Mouse (Mus musculus): ENCODE data around the gene Phc2. TPM values are rescaled to one million over a fixed set of nuclear protein-coding genes. Genes with fewer than 3 reads are reported as not detected.

The Phc2 gene
- total RNA-seq, 2 experiments from 2014 or later, result 47.2 to 52.7 TPM

DNA sequence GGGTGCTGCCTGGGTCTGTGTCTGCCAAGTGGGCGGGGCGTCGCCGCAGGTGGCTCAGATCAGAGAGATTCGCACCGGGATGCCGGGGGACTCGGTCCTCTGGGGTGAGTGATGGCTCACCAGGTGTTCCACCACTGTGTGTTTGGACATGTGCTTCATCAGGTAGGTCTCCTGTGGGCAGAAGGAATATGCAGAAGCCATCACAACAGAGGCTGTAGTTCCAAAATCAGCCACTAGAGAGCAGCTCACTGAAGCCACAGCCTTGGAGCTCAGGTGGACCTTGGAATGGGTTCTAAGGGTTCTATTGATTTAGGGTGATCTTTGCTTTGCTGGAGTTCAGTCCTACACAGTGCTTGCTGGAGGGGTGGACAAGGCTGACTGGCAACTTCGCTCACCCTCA is 120.0 kb downstream of the Phc2 start:
- DNase-seq (ENCODE audit: low spot score in 2 of 2), result no peak

DNA sequence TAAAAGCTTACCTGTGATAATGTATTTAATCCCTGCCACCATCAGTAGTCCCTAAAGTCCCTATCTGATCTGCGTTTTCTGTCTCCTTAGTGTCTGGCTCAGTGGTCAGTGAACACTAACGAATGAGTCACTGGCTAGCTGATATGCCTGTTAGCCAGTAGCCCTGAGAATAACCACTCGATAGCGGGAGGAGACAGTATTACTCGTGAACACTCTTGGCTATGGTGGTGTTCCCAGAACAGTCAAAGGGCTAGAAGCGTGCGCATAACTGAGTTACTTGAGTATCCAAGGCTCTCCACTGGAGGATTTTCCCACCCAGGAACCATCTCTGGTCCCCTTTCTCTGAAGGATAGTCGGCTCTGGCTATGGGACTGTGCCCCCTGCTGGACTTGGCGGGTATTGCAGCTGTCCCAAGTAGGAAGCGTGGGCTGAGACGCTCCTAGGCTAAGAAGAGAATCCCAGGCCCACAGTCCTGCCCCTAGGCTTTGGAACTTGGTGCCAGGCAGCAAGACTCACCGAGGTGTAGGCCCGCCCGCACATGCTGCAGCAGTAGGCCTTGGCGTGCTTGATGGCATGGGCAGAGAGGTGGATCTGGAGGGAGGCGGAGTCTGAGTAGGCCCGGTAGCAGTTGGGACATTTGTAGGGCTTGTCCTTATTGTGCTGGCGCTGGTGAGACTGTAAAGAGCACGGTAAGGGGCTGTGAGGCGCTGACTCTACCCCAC is 122.2 kb downstream of the Phc2 start:
- peak; percentile 68 to 74 for DNase-seq (ENCODE audit: low spot score in 2 of 2)

DNA sequence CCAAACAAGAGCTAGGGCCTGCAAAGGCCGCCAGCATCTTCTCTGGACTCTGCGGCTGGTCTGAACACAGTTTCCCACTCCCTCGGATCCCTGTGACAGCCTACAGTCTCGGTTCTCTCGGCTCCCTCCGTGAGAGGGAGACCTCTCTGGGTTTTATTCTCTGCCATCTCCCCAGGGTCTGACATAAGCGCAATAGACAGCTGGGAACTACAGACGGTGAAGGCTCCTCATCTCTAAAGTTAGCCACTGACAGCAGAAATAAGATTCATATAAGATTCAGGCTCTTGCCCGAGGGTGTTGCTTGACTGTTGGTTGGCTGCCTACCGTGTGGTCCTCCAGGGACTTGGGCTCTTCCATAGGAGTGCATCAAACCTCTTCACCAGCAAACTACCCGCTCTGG is 123.1 kb downstream of the Phc2 start:
- DNase-seq (ENCODE audit: low spot score in 2 of 2), result no peak

DNA sequence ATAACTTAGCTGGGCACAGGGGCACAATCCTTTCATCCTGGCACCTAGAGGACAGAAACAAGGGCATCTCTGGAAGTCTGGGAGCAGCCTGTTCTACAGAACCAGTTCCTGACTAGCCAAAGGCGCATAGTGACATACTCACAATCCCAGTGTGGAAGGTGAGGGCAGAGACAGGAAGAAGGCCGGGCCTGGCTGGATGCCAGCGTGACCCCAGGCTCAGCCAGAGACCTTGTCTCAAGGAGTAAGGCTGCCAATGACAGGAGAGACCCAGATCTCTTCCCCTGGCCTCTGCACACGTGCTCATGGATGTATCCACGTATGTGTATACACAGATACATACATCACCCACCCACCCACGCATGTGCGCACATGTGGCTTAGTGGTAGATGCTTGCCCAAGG is 127.5 kb downstream of the Phc2 start:
- DNase-seq (ENCODE audit: low spot score in 2 of 2), result no peak

DNA sequence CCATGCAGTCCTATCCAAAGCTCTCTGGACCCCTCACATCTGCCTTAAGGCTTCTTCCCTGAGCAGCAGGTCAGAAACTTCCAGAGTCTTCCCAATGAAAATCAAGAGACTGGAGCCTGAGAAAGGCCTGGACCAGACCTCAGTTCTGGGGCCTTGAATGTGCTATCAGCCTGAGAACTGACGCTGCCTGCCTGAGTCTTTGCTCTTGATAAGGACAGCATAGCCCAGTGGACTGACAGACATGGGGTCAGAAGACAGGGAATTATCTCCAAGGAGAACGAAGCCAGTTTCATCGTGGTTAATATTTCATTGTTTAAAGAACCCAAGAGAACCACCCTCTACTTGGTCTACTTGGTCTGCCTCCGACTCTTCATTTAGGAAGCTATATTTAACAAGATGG is 128.1 kb downstream of the Phc2 start:
- no peak for DNase-seq (ENCODE audit: low spot score in 2 of 2)

DNA sequence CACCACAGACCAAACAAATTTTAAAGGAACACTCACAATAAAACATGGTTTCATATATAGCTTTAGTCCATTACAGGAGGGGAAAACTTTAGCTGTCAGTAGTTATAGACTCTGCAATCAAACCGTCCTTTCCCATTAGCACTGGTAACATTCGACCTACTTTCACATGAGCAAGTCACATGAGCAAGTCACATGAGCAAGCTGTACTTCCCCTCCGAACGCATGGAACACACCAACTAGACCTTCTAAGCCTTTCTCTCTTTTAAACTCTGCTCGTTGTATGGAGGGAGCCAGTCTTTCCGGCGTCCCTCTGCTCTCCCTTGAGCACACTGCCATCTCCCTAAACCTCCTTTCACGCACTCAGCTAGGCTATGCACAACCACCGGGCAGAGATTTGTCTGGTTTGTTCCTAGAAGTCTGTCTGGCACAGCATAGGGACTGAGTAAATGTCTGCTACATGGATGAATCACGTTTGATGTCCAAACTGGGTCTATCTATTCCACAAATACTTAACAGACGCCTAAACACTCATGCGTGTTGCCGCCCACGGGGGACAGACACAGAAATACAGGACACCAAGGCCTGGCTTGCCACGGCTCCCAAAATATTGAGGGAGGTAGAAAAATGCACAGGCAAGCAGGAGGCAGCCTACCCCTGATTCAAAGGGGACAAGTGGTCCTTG is 130.6 kb downstream of the Phc2 start:
- DNase-seq (ENCODE audit: low spot score in 2 of 2), result no peak

DNA sequence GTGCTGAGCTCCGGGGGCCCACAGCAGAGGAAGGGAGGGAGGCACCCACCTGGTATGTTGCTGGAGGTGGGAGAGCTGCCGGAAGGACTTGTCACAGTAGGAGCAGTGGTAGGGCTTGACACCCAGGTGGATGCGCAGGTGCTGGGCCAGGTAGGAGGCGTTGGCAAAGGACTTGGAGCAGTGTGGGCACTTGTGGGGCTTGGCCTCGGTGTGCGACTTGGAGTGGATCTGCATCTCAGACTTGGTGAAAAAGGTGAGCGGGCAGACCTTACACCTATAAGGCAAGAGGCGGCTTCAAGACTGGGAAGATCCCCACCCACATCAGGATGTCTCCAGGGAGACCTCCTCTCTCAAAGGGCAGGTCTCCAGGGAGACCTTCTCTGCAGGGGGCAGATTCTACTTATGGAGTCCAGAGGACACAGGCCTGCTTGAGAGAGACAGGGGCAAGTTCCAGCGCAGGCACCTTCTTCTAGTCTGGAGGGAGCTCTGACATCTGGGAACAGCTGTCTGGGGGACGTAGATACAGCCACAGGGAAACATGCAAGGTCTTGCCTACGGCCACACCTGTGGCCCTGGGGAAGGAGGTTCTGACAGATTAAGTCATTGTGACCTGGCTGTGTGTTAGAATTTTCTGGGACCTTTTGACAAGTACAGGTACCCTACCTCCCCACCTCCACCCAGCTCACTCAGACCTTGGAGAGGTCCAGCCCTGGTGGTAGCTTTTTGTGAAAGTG is 131.6 kb downstream of the Phc2 start:
- no peak for DNase-seq (ENCODE audit: low spot score in 2 of 2)

DNA sequence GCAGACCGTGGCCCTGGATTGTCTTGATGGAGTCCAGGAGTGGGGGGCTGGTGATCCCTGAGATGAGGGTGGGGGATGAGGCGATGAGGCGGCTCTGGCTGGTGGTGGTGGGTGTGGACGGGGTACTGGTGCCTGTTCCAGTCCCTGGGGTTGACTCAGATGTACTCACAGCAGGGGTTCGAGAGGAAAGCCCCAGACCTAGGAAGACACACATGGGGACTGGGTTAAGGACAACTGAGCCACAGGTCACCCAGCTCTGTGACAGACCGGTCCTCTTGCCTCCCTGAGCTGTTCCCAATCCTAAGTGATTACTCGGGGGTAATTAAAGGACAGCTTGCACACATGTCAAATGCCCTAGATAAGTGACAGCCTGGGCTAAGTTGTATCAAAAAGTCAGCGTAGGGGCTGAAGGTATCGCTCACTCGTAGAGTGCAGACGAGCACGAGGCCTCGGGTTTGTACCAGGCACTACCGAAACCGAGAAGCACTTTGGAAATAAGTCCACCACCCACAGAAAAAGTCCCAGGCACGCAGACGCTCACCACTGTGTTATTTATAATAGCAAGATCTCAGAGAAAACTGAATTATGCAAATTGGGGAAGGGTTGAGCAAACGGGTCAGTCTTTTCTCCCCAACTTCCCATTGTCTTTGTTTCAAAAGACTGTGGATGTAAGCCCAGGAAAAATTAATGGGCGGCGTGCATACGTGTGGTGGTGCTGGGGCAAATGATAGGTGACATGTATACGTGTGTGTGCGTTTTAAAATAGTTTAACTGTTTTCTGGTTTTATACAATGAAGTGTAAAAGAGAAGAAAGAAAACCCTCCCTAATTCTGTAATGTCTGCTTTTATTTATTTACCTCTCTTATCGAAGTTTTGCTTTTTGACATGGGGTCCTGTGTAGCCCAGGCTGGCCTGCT is 132.8 kb downstream of the Phc2 start:
- no peak for DNase-seq (ENCODE audit: low spot score in 2 of 2)

DNA sequence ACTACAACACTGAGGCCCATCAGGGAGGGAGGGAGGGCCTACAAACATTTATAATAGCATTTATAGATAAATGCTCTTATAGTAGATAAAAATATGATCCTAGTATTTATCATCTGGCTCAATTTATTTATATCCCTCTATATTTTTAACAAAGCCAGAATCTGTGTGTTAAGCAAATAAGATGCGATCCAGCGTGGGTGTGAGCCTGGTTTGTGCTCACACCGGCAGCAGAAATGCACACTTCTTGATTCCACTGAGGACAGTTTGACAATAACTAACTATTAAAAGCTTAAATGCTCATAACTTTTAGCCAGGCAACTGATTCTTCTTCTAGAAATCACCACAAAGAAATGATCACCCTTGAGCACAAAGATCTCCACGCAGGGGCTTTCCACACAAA is 133.6 kb downstream of the Phc2 start:
- DNase-seq (ENCODE audit: low spot score in 2 of 2), result no peak

DNA sequence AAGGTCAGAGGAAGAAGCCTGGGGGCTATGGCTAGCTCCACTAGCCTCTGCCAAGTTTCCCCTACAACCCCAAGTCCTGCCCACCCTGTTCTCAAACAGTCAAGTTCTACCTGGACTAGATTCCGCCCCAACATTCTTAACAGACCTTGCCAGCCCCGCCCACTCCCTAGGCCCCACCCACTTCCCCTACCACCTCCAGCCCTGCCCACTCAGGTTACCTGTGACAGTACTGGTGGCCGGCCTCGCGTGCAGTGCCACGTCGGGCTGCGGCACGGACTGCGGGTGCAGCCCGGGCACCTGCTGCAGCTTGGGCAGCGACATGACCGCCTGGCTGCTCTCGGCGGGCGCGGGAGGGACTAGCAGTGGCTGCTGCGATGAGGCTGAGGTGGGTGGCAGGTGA is 135.1 kb downstream of the Phc2 start:
- DNase-seq (ENCODE audit: low spot score in 2 of 2), result no peak

DNA sequence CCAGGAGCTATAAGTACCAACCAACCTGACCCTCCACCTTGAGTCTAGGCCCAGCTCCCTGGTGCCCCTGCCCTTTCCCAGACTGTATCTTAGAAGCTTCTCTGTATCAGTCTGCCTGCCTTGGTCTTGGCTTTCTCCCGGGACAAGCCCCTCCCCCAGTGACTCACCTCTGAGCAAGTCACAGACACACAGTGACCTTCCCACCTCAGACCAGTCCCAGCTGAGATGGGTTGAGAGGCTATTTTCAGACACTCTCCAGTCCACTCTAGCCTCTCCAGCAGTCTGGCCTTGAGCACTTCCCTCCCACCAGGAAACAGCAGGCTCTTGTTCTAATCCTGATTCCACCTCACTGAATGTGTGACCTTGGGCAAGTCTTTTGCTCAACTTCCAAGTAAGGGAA is 139.2 kb downstream of the Phc2 start:
- no peak for DNase-seq (ENCODE audit: low spot score in 2 of 2)

DNA sequence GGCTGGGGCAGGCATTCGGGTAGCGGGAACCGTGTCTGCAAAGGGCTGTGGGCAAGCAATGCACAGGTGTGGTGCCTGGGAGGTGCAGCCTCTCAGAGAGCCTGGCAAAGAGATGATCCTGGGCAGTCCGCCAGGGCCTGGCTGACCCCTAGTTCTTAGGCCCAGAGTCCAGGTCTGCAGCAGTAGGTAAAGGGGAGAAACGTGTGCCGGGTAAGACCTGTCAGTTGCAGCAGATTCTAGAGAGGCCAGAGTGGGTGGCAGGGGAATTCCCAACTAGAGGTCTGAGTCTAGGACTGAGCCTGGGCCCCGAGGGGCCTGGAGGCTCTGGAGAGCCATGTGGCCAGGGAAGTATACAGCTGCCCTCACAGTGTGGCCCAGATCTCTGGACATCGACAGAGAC is 139.7 kb downstream of the Phc2 start:
- no peak for DNase-seq (ENCODE audit: low spot score in 2 of 2)

DNA sequence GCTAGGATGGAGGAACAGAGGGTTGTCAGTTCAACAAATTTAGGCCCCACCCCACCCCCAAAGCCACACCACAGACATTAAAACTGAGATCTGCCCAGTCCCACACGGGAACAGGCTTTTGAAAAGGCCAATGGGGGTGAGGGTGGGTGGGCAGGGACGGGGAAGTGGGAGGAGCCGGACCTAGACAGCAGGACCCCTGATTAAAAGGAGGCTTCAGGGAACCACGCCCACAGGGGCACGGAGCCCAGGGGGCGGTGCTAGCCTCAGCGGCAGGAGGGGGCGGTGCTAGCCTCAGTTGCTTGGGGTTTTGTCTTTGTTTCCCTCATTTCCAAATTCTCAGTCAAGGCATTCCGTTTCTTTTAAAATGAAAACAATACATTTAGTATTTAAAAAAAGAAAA is 141.1 kb downstream of the Phc2 start:
- DNase-seq (ENCODE audit: low spot score in 2 of 2), result no peak

DNA sequence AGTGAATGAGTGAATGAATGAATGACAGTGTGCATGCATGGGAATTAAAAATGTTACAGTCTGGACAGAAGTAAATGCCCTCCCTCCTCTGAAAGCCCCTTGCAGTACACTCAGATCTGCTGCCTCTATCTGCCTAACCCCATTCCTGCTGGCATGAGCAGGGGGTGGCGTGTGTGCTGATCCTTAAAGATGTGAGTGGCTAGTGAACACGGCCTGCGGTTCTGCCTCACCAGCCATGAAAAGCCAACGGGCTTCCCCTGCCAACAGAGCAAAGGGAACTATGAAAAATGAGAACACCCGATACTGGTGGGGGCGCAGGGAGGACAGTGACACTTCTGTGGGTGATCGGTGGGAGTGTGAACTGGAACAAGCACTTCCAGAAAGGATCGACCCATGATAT is 142.3 kb downstream of the Phc2 start:
- no peak for DNase-seq (ENCODE audit: low spot score in 2 of 2)

DNA sequence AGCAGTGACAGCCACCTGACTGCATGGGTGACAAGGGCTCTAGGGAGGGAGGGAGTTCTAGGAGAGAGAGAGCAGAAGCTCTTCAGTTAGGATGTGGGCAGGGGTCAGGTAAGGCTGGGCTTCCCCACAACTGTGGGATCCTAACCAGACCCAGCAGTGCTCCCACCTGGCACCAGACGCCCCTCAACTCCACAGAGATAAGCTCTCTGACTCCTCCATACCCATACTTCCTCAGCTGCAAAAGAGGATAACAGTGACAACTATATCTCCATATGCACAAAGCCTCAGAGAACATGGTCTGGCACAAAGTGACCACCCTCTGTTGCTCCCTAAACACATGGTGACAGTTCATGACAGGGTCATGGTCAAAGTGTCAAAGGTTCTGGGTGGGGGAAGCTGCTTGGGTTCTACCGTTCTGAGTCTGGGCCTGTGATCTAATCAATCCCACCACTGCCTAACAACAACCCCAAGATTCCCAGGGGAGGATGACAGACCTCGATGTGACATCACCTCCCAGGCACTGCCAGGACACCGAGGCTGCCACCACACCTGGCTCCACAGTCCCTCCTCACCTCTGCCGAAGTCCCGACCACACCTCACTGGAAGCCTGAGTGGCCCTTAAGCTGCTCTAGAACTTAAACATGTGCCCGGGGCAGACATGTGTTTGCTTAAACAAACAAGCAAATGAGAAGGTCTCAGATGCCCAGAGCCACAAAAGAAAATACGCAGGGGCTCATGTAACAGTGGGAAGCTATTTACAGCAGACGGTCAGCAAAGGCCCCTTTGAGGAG is 147.4 kb downstream of the Phc2 start:
- no peak for DNase-seq (ENCODE audit: low spot score in 2 of 2)

Other genes with a start within 250 kb of the Phc2 start
- gene Zscan20, start 44.6 kb upstream of the Phc2 start, total RNA-seq (2021), result 1 to 10 TPM; 4.4 to 4.6 TPM
- under 1 TPM; 0.07 to 0.26 TPM for gene Tlr12, start 36.1 kb upstream of the Phc2 start, total RNA-seq (2021)
- gene A3galt2, start 100.7 kb downstream of the Phc2 start, total RNA-seq (2021), result under 1 TPM; 0.26 to 0.37 TPM
- gene Zfp362, start 151.3 kb downstream of the Phc2 start, total RNA-seq (2021), result 10 to 100 TPM; 24.7 to 29.8 TPM
- gene Trim62, start 228.9 kb downstream of the Phc2 start, total RNA-seq (2021), result 1 to 10 TPM; 3.2 to 3.7 TPM

Data from gastrocnemius, postnatal 4 days (tissue).